Mouse (Mus musculus) G1E (cell line): ENCODE measurements around the gene D6Ertd527e. TPM values are rescaled to one million over a fixed set of nuclear protein-coding genes. Genes with fewer than 3 reads are reported as not detected.

Experiments used
- ATAC-seq: 2 replicates; pipeline ENCODE4 v1.8.0; 2016; ENCODE audit warnings: mild to moderate bottlenecking; ENCODE audit not compliant: insufficient number of reproducible peaks, poor library complexity, low FRiP score, severe bottlenecking; ENCODE audit errors: extremely low read depth
- DNase-seq: peaks from one replicate; pipeline ENCODE4 v3.0.0; 2012; ENCODE audit warnings: low spot score
- H3K27me3 ChIP-seq: 2 replicates; pipeline ENCODE4 v1.6.1; 2012; ENCODE audit warnings: mild to moderate bottlenecking, low read length, inconsistent platforms; ENCODE audit not compliant: insufficient read depth
- H3K36me3 ChIP-seq: replicated peaks from 2 replicates; pipeline ENCODE3; 2012; ENCODE audit warnings: mild to moderate bottlenecking, inconsistent platforms
- H3K4me1 ChIP-seq: 2 replicates; pipeline ENCODE4 v1.6.1; 2012; ENCODE audit warnings: low read depth, low read length, inconsistent platforms, mixed read lengths; ENCODE audit not compliant: insufficient read depth
- H3K4me3 ChIP-seq: 2 replicates; pipeline ENCODE4 v1.5.1; 2012; ENCODE audit warnings: low read depth, mild to moderate bottlenecking, inconsistent platforms, low read length, moderate library complexity, mixed read lengths
- H3K9me3 ChIP-seq: replicated peaks from 2 replicates; pipeline ENCODE4 v1.6.1; 2012; ENCODE audit warnings: inconsistent platforms
- CTCF ChIP-seq: IDR thresholded peaks from 2 replicates; pipeline ENCODE4 v1.5.1; 2012; ENCODE audit warnings: low read depth, low read length, inconsistent platforms, mixed read lengths
- GATA1 ChIP-seq: IDR thresholded peaks from 2 replicates; pipeline ENCODE4 v1.6.1; 2012; ENCODE audit warnings: borderline replicate concordance, low read length, inconsistent platforms, mixed read lengths
- GATA2 ChIP-seq: IDR thresholded peaks from 2 replicates; pipeline ENCODE4 v1.6.1; 2012; ENCODE audit warnings: low read depth, low read length, inconsistent platforms, borderline replicate concordance
- POLR2AphosphoS5 ChIP-seq: IDR thresholded peaks from 2 replicates; pipeline ENCODE4 v1.6.1; 2012; ENCODE audit warnings: low read depth, low read length, inconsistent platforms; ENCODE audit not compliant: insufficient replicate concordance
- TAL1 ChIP-seq: conservative IDR thresholded peaks from 2 replicates; pipeline ENCODE4 v1.6.1; 2012; ENCODE audit warnings: low read depth, low read length, inconsistent platforms, mixed read lengths
- polyA plus RNA-seq: library from polyadenylated mRNA; stranded (reverse); fragments of >175 nt; gene quantifications from 2 replicates; pipeline ENCODE4 v1.2.3, GENCODE M21; 2012
- total RNA-seq, 2 experiments: library from RNA; stranded (forward) in 1 of 2; stranded (reverse) in 1 of 2; fragments of 200-1000 nt in 1 of 2; fragments of >200 nt in 1 of 2; fragmentation: Nextera tagmentation in 1 of 2; gene quantifications; 2 replicates each; pipeline ENCODE4 v1.2.3; 2014 to 2017

The D6Ertd527e gene
- total and polyA plus RNA-seq, 3 experiments, result 0.14 to 0.16 TPM; not detected in 1

DNA sequence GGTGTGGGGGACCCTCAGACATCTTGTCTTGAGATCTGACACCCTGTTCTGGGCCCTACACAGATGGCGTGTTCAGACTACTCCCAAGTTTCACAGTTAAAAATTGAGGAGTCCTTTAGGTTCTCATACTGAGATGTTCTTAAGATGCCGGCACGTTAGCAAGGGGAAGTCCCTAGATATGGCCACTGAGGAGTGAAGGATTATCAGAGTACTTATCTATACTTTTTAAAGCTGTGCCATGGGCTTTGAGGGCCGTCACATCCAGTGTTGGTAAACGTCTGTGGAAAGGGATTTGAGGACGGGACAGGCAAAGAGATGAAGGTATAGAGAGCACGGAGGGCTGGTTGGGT is 48.7 kb downstream of the D6Ertd527e start:
- TF ChIP-seq TAL1, result no peak
- no peak for TF ChIP-seq GATA1
- H3K4me3 ChIP-seq, result no peak overlapping the region
- peaks cover 35% of the 10 kb centered on the region for H3K4me1 ChIP-seq
- no peaks in the 10 kb centered on the region for H3K36me3 ChIP-seq
- DNase-seq, result no peak
- ATAC-seq, result no peak
- H3K27me3 ChIP-seq, result peaks cover 35% of the 10 kb centered on the region
- no peaks in the 10 kb centered on the region for H3K9me3 ChIP-seq

DNA sequence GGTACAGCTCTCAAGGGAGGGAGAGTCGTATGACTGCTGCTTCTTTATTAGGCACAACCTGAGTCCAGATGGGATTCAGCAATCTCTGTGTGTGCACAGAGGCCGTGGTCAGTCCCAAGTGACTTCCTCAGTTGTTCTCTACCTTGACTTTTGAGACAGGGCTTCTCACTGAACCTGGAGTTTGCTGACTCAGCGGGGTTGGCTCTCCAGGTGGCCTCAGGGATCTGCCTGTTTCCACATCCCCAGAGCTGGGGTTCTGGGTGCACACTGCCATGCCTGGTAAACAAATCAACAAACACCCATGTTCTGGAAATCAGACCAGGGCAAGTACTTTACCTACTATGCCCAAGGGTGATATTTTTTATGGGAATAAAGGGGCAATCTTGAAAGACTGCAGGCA is 49.3 kb downstream of the D6Ertd527e start:
- Histone ChIP-seq H3K9me3 (no peaks in the 10 kb centered on the region), H3K27me3 (peaks cover 34% of the 10 kb centered on the region), H3K4me1 (peaks cover 35% of the 10 kb centered on the region), H3K4me3 (no peak overlapping the region), H3K36me3 (no peaks in the 10 kb centered on the region)
- TF ChIP-seq CTCF, result no peak
- DNase-seq, result no peak
- ATAC-seq, result no peak

GRCm38 (mm10) chr6:87158062-87158623 is 53.6 kb downstream of the D6Ertd527e start:
- TF ChIP-seq TAL1, result no peak
- Histone ChIP-seq H3K9me3 (no peaks in the 10 kb centered on the region), H3K36me3 (no peaks in the 10 kb centered on the region), H3K27me3 (peaks cover 55% of the 10 kb centered on the region), H3K4me1 (peaks cover 13% of the 10 kb centered on the region), H3K4me3 (no peak overlapping the region)
- DNase-seq (no peak), ATAC-seq (no peak)

DNA sequence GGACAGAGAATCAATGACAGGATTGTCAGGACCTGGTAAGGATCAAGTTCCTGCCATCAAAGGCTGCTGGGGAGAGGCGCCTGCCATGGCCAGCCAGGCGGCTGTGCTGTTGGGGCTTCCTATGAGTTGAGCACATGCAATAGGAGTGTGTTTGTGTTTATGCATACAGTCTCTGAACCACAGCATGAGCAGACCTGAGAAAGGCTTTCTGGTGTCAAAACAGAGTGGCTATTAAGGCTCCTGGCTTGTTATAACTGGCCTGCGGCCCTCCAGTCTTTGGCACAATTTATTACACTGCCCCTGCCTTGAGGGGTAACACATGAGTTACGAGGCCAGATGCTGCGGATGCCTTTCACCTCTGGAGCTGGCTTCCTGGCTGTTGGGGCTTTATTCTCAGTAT is 55.6 kb downstream of the D6Ertd527e start:
- ATAC-seq, result no peak
- Histone ChIP-seq H3K4me1 (no peaks in the 10 kb centered on the region), H3K27me3 (peaks cover 56% of the 10 kb centered on the region), H3K9me3 (no peaks in the 10 kb centered on the region), H3K4me3 (no peak overlapping the region), H3K36me3 (no peaks in the 10 kb centered on the region)
- no peak for DNase-seq
- no peak for TF ChIP-seq CTCF
- no peak for TF ChIP-seq GATA2
- no peak for TF ChIP-seq GATA1
- TF ChIP-seq TAL1, result no peak
- no peak for TF ChIP-seq POLR2AphosphoS5

DNA sequence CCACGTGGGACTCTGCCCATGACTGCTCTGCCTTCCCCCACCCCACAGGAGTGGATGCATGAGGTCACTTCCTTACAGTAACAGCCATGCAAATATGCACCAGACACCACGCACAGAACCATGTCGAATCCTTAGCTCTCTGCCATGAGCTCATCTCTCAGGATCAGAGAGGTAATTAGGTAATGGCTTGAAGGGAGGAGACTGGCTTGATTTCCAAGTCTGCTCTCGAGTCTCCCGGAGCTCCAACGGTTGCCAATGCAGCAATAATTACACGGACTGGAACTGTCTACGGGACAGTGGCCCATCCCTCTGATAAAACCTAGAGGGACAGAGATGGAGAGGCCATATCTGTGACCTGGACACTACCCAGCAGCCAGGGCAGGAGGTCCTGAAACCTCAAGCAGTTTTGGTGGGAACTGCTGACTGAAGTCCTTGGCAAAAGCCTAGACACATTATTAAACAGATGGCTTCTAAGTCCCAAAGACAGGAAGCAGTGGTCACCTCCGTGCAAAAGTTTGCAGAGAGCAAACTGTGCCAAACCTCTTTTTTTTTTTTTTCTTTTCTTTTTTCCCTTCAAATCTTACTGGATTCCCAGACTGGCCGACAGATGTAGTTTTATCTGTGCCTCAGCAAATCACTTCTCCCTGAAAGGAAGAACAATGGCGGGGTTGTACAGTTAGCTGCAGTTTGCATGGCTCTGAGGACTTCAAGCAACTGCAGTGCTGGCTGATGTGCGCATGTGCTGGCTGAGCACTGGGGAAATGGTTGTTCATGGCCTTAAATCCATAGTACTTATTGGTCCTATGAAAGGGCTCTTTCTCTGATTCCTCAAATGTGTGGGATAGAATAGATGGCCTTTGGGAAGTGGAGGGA is 57.1 kb downstream of the D6Ertd527e start:
- H3K27me3 ChIP-seq, result peaks cover 57% of the 10 kb centered on the region
- no peaks in the 10 kb centered on the region for H3K4me1 ChIP-seq
- H3K4me3 ChIP-seq, result no peak overlapping the region
- no peaks in the 10 kb centered on the region for H3K36me3 ChIP-seq
- TF ChIP-seq GATA2 (no peak), TAL1 (no peak), POLR2AphosphoS5 (no peak), CTCF (no peak), GATA1 (no peak)
- ATAC-seq (no peak), DNase-seq (no peak)
- H3K9me3 ChIP-seq, result no peaks in the 10 kb centered on the region

Other genes with a start within 250 kb of the D6Ertd527e start
- gene Nfu1, start 95.5 kb upstream of the D6Ertd527e start, total RNA-seq (2014; fragmentation: Nextera tagmentation), result 79.6 and 97.1 TPM in 2 replicates
- gene Nfu1, start 95.5 kb upstream of the D6Ertd527e start, total RNA-seq (2017), result 116 and 126 TPM in 2 replicates
- gene Nfu1, start 95.5 kb upstream of the D6Ertd527e start, polyA plus RNA-seq, result 112 and 123 TPM in 2 replicates
- gene Gfpt1, start 61.9 kb upstream of the D6Ertd527e start, total RNA-seq (2014; fragmentation: Nextera tagmentation), result 195 and 196 TPM in 2 replicates
- gene Gfpt1, start 61.9 kb upstream of the D6Ertd527e start, total RNA-seq (2017), result 87.2 and 99.2 TPM in 2 replicates
- 46.1 and 78.7 TPM in 2 replicates for gene Gfpt1, start 61.9 kb upstream of the D6Ertd527e start, polyA plus RNA-seq
- gene Antxr1, start 231.1 kb downstream of the D6Ertd527e start, total RNA-seq (2014; fragmentation: Nextera tagmentation), result not detected in 2 replicates
- 0.06 and 0.16 TPM in 2 replicates for gene Antxr1, start 231.1 kb downstream of the D6Ertd527e start, total RNA-seq (2017)
- not detected in 2 replicates for gene Antxr1, start 231.1 kb downstream of the D6Ertd527e start, polyA plus RNA-seq
- gene Gkn1, start 246.2 kb downstream of the D6Ertd527e start, total RNA-seq (2014; fragmentation: Nextera tagmentation), result not detected in 2 replicates
- not detected in 2 replicates for gene Gkn1, start 246.2 kb downstream of the D6Ertd527e start, total RNA-seq (2017)
- not detected in 2 replicates for gene Gkn1, start 246.2 kb downstream of the D6Ertd527e start, polyA plus RNA-seq